Mouse (Mus musculus) forebrain, embryonic 14.5 days (tissue): ENCODE measurements at regions not wholly inside any gene's neighbourhood (a gene's known extent, or its start where the extent isn't known, plus 50 kb on each side); places are given as distances from the start of the nearest gene placed in this dataset.

Experiments used
- ATAC-seq: fragments of 200-750 bp; cut with Nextera tagmentation; 2 replicates; pipeline ENCODE4 v1.8.0; 2017; ENCODE audit warnings: mild to moderate bottlenecking, moderate library complexity
- DNase-seq: peaks from one replicate; pipeline ENCODE4 v3.0.0-alpha.2; 2015; ENCODE audit warnings: low spot score
- H3K27ac ChIP-seq: fragments of 300-500 bp; sonication (generic); 2 replicates; pipeline ENCODE4 v1.5.1; 2014; ENCODE audit warnings: low read depth, mild to moderate bottlenecking, control low read depth, low read length, moderate library complexity
- H3K27me3 ChIP-seq: fragments of 300-500 bp; sonication (generic); replicated peaks from 2 replicates; pipeline ENCODE4 v1.6.1; 2014; ENCODE audit warnings: low read length, control low read depth, mixed read lengths; ENCODE audit not compliant: control insufficient read depth, insufficient read depth
- H3K36me3 ChIP-seq: fragments of 300-500 bp; sonication (generic); 2 replicates; pipeline ENCODE4 v1.6.1; 2014; ENCODE audit warnings: low read length, control low read depth; ENCODE audit not compliant: control insufficient read depth, insufficient read depth
- H3K4me1 ChIP-seq: fragments of 300-500 bp; sonication (generic); 2 replicates; pipeline ENCODE4 v1.6.1; 2014; ENCODE audit warnings: antibody characterized with exemption, low read length, control low read depth; ENCODE audit not compliant: control insufficient read depth, insufficient read depth
- H3K4me2 ChIP-seq: fragments of 300-500 bp; sonication (generic); 2 replicates; pipeline ENCODE4 v1.6.1; 2014; ENCODE audit warnings: mild to moderate bottlenecking, control low read depth, low read length
- H3K4me3 ChIP-seq: fragments of 300-500 bp; sonication (generic); 2 replicates; pipeline ENCODE4 v1.5.1; 2014; ENCODE audit warnings: low read depth, low read length, control low read depth
- H3K9ac ChIP-seq: fragments of 300-500 bp; sonication (generic); 2 replicates; pipeline ENCODE4 v1.6.1; 2014; ENCODE audit warnings: mild to moderate bottlenecking, low read length, control low read depth, moderate library complexity
- H3K9me3 ChIP-seq: fragments of 300-500 bp; sonication (generic); replicated peaks from 2 replicates; pipeline ENCODE4 v1.6.1; 2016; ENCODE audit warnings: low read length, control low read depth, mixed read lengths; ENCODE audit not compliant: control insufficient read depth
- WGBS: fragments of 180-500 bp; shearing (Covaris S2); extraction: QIAGEN DNeasy Blood & Tissue Kit; methylation state at CpG from one replicate; pipeline ENCODE4 v1.1.7; 2014; 5-methylcytosine and 5-hydroxymethylcytosine counted together

- Histone ChIP-seq H3K4me2 (no peak overlapping the region), H3K9me3 (no peaks in the 10 kb centered on the region), H3K4me1 (peaks cover 18% of the 10 kb centered on the region), H3K9ac (no peak overlapping the region), H3K4me3 (no peak overlapping the region), H3K27me3 (no peaks in the 10 kb centered on the region), H3K27ac (no peak overlapping the region), H3K36me3 (no peaks in the 10 kb centered on the region)
- no peak for DNase-seq
- no peak for ATAC-seq
- WGBS: 71% methylated on average over 2 of the region's 2 CpGs
Measured at GRCm38 (mm10) chr6:100436507-100436906, 149.2 kb upstream of the Rybp start.

GRCm38 (mm10) chr6:100435222-100435621 lies 147.9 kb upstream of the Rybp start:
- WGBS: 70% methylated on average over 5 of the region's 5 CpGs

GRCm38 (mm10) chr6:100433534-100433867 lies 146.2 kb upstream of the Rybp start:
- 14% methylated on average over 9 of the region's 9 CpGs for WGBS
- ATAC-seq (no peak), DNase-seq (no peak)
- H3K4me1 ChIP-seq: peaks cover 16% of the 10 kb centered on the region
- H3K36me3 ChIP-seq: no peaks in the 10 kb centered on the region
- no peak overlapping the region for H3K27ac ChIP-seq
- no peak overlapping the region for H3K4me2 ChIP-seq
- H3K27me3 ChIP-seq: 0 out of 2 replicates have a peak, but pooled peaks cover 4% of the 10 kb centered on the region
- no peaks in the 10 kb centered on the region for H3K9me3 ChIP-seq
- H3K9ac ChIP-seq: no peak overlapping the region
- no peak overlapping the region for H3K4me3 ChIP-seq

More at GRCm38 (mm10) chr6:100435222-100435621, 147.9 kb upstream of the Rybp start:
- Histone ChIP-seq H3K4me2 (no peak overlapping the region), H3K27ac (no peak overlapping the region), H3K9ac (no peak overlapping the region), H3K4me3 (no peak overlapping the region), H3K27me3 (0 out of 2 replicates have a peak, but pooled peaks cover 4% of the 10 kb centered on the region), H3K4me1 (peaks cover 21% of the 10 kb centered on the region), H3K9me3 (no peaks in the 10 kb centered on the region), H3K36me3 (no peaks in the 10 kb centered on the region)
- DNase-seq (no peak), ATAC-seq (no peak)

- Histone ChIP-seq H3K9me3 (no peaks in the 10 kb centered on the region), H3K4me2 (no peak overlapping the region), H3K9ac (no peak overlapping the region), H3K4me1 (peaks cover 16% of the 10 kb centered on the region), H3K4me3 (no peak overlapping the region), H3K36me3 (no peaks in the 10 kb centered on the region), H3K27me3 (0 out of 2 replicates have a peak, but pooled peaks cover 4% of the 10 kb centered on the region), H3K27ac (no peak overlapping the region)
- DNase-seq (peak; percentile 29), ATAC-seq (no peak)
- 19% methylated on average over 17 of the region's 17 CpGs for WGBS
Measured at GRCm38 (mm10) chr6:100432688-100433533, 145.6 kb upstream of the Rybp start.

- WGBS: 58% methylated on average over 4 of the region's 4 CpGs
- ATAC-seq: no peak
- H3K27me3 ChIP-seq: 0 out of 2 replicates have a peak, but pooled peaks cover 4% of the 10 kb centered on the region
- H3K9me3 ChIP-seq: no peaks in the 10 kb centered on the region
- no peak overlapping the region for H3K9ac ChIP-seq
- H3K4me3 ChIP-seq: no peak overlapping the region
- no peak overlapping the region for H3K4me2 ChIP-seq
- H3K27ac ChIP-seq: no peak overlapping the region
- H3K36me3 ChIP-seq: no peaks in the 10 kb centered on the region
- peaks cover 16% of the 10 kb centered on the region for H3K4me1 ChIP-seq
- DNase-seq: no peak
Measured at GRCm38 (mm10) chr6:100430286-100430685, 143.0 kb upstream of the Rybp start.

GRCm38 (mm10) chr6:100429511-100429910 lies 142.2 kb upstream of the Rybp start:
- no peaks in the 10 kb centered on the region for H3K9me3 ChIP-seq
- peak; percentile 44; the same call in 1 of the 2 replicates for ATAC-seq
- H3K9ac ChIP-seq: no peak overlapping the region
- 56% methylated on average over 6 of the region's 6 CpGs for WGBS
- H3K4me1 ChIP-seq: peaks cover 16% of the 10 kb centered on the region
- H3K27ac ChIP-seq: no peak overlapping the region
- peak; percentile 77 for DNase-seq
- no peaks in the 10 kb centered on the region for H3K36me3 ChIP-seq
- peaks cover 8% of the 10 kb centered on the region; the same call in 1 of the 2 replicates for H3K27me3 ChIP-seq
- H3K4me2 ChIP-seq: no peak overlapping the region
- no peak overlapping the region for H3K4me3 ChIP-seq

GRCm38 (mm10) chr6:100428759-100429158 lies 141.5 kb upstream of the Rybp start:
- DNase-seq (no peak), ATAC-seq (no peak)
- no peak overlapping the region for H3K4me2 ChIP-seq
- no peaks in the 10 kb centered on the region for H3K9me3 ChIP-seq
- H3K27me3 ChIP-seq: peaks cover 14% of the 10 kb centered on the region
- no peak overlapping the region for H3K4me3 ChIP-seq
- no peak overlapping the region for H3K9ac ChIP-seq
- H3K27ac ChIP-seq: no peak overlapping the region
- no peaks in the 10 kb centered on the region for H3K36me3 ChIP-seq
- H3K4me1 ChIP-seq: peaks cover 16% of the 10 kb centered on the region
- 87% methylated on average over 6 of the region's 6 CpGs for WGBS

- no peak overlapping the region for H3K4me2 ChIP-seq
- DNase-seq: no peak
- H3K9me3 ChIP-seq: no peaks in the 10 kb centered on the region
- no peak overlapping the region for H3K9ac ChIP-seq
- no peaks in the 10 kb centered on the region for H3K36me3 ChIP-seq
- no peak overlapping the region for H3K4me3 ChIP-seq
- peaks cover 17% of the 10 kb centered on the region for H3K4me1 ChIP-seq
- 78% methylated on average over 1 of the region's 1 CpGs for WGBS
- H3K27me3 ChIP-seq: peaks cover 14% of the 10 kb centered on the region
- ATAC-seq: no peak
- no peak overlapping the region for H3K27ac ChIP-seq
Measured at GRCm38 (mm10) chr6:100425551-100425950, 138.3 kb upstream of the Rybp start.

GRCm38 (mm10) chr6:100424788-100425403 lies 137.6 kb upstream of the Rybp start:
- Histone ChIP-seq H3K9me3 (no peaks in the 10 kb centered on the region), H3K27ac (no peak overlapping the region), H3K36me3 (no peaks in the 10 kb centered on the region), H3K9ac (no peak overlapping the region), H3K4me3 (no peak overlapping the region), H3K27me3 (peaks cover 19% of the 10 kb centered on the region), H3K4me2 (no peak overlapping the region), H3K4me1 (peaks cover 16% of the 10 kb centered on the region)
- ATAC-seq (no peak), DNase-seq (no peak)
- 71% methylated on average over 12 of the region's 12 CpGs for WGBS
